Mouse (Mus musculus) thymus, adult 18-20 months (tissue): ENCODE results near the gene D930020B18Rik.
A peak's percentile ranks its signal among the peaks of the same experiment; 100 is the strongest.

Experiments used
- DNase-seq, 2 experiments: peaks; one replicate each; pipeline ENCODE4 v3.0.0; 2022; ENCODE audit warnings: mixed read lengths in 2 of 2

Gene D930020B18Rik

GRCm38 (mm10) chr10:121641272-121642053 is at the start of gene D930020B18Rik:
TSS of gene D930020B18Rik (plus strand) at chr10:121641588.
- DNase-seq: no peak

DNA sequence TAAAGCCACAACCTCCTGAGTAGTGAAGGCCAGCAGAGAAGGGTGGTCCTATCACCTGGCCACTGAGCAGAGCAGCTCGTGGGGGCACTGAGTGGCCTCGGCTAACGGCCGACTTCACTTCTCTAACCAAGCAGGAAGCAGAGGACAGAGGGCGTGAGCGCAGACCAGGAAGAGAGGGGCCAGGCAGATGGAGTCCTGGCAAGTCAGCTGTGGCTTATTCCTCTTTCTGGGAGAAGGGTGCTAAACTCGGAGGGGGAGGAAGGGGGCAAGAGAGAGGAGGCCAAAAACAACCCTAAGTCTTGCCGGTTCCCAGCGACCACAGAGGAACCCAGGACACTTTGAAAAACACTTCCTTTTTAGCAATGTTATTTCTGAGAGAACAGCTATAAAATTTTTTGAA is 44.8 kb upstream of the D930020B18Rik start:
- DNase-seq: no peak

- no peak for DNase-seq
Observed at GRCm38 (mm10) chr10:121601272-121601671, 40.1 kb upstream of the D930020B18Rik start.

- DNase-seq: no peak
Observed at GRCm38 (mm10) chr10:121603556-121603955, 37.8 kb upstream of the D930020B18Rik start.

GRCm38 (mm10) chr10:121604632-121605344 is 36.6 kb upstream of the D930020B18Rik start:
- DNase-seq: no peak

- no peak for DNase-seq
Observed at GRCm38 (mm10) chr10:121608177-121608576, 33.2 kb upstream of the D930020B18Rik start.

GRCm38 (mm10) chr10:121611587-121611986 is 29.8 kb upstream of the D930020B18Rik start:
- no peak for DNase-seq

- DNase-seq: no peak
Observed at GRCm38 (mm10) chr10:121612448-121612847, 28.9 kb upstream of the D930020B18Rik start.

DNA sequence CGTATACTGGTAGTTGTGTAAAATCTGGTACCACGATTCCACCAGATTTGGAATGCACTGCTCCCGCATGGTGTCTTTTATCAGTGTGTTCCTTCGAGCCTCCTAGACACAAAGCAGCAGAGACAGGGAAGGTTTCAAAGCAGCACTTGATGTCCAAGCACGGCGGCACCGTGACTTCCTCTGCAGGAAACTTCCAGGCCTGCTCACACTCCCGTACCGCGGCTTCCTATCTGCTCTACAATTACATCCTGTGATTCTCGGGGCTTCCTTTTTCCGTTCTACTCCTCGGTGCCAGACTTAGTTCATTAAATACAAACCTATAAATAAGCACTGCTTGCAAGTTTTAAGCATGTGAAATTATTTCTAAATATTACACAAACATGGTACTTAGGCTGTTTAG is 27.8 kb upstream of the D930020B18Rik start:
- no peak for DNase-seq

- DNase-seq: no peak
Observed at GRCm38 (mm10) chr10:121615146-121615870, 26.1 kb upstream of the D930020B18Rik start.

DNA sequence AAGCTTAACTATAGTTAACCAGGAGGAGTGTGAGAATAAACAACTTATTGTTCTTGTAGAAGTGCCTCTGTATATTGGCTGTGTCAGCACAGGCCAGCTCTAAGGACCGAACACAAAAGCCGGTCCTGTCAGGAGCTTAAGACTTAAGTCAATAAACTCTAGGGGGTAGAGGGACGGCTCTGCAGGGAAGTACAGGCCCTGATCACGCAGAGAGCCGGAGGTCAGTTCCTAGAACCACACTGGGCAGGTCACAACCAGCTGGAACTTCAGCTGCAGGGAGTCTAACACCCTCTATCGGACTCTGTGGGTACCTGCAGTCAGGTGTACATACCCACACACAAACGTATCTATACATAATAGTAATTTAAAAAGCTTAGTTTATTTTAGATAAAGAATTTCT is 25.5 kb upstream of the D930020B18Rik start:
- DNase-seq: no peak

- DNase-seq: no peak
Observed at GRCm38 (mm10) chr10:121622431-121622830, 19.0 kb upstream of the D930020B18Rik start.

- no peak for DNase-seq
Observed at GRCm38 (mm10) chr10:121623670-121624069, 17.7 kb upstream of the D930020B18Rik start.

GRCm38 (mm10) chr10:121625006-121625405 is 16.4 kb upstream of the D930020B18Rik start:
- DNase-seq: no peak

DNA sequence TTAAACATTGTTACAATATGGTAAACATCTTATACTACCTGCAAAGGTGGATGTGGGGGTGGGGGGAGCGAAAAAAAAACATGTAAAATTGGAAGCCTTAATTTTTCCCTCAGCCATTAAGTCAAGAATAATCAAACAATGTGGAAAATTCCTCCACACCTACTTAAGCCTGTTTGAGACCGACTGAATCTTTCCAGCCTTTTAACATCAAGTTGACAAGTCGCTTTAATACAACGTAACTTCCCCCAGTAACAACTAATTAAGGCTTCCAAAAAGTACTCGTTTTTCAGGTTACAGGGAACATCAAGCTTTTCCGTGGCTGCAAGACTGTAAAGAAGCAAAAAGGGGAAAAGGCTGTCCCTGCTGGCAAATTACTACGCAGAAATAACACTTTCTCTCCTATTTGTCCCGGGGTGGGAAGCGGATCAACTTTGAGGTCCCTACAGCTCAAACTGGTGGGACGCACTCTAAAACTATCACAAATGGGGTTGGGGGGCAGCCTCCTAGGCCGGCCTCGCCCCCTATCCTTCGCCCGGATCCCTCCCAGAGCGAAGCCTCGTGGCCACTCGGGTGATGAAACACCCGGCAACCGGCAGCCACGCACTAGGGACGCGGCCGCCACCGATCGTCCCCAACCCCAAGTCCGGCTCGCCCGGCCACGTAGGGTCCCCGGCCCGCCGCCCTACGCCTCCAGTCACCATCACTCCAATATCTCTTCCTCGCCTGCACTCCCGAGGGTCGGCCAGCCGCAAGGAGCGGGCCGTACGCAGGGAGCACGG is 15.8 kb upstream of the D930020B18Rik start:
- no peak for DNase-seq

GRCm38 (mm10) chr10:121626186-121626882 is 15.1 kb upstream of the D930020B18Rik start, which contains the start of gene Xpot:
TSS of gene Xpot (minus strand) at chr10:121626332.
- DNase-seq: peak; percentile 97

- DNase-seq: no peak
Observed at GRCm38 (mm10) chr10:121627216-121627852, 14.1 kb upstream of the D930020B18Rik start.

- no peak for DNase-seq
Observed at GRCm38 (mm10) chr10:121628561-121629040, 12.8 kb upstream of the D930020B18Rik start.

GRCm38 (mm10) chr10:121634159-121634558 is 7.2 kb upstream of the D930020B18Rik start:
- no peak for DNase-seq

GRCm38 (mm10) chr10:121636276-121636675 is 5.1 kb upstream of the D930020B18Rik start:
- no peak for DNase-seq

DNA sequence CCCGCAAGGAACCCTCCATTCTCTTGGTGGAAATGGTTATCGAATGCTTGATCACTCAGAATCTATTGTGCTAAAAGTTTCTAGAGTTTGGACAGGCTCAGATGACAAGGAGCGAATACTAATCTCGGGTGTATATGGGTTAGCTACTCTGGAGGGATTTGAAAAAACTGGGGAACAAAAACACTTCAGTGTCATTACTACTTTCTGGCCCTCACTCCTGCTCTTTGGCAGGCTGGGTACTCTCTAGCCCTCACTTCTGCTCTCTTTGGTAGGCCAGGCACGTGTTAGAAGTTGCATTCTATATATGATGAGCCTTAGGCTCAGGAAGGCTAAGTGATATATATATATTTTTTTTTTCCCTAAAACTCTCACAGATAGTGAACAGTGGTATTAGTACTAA is 1.8 kb upstream of the D930020B18Rik start:
- no peak for DNase-seq
